Mouse (Mus musculus): ENCODE results near the gene Nnat.

Nnat gene

DNA sequence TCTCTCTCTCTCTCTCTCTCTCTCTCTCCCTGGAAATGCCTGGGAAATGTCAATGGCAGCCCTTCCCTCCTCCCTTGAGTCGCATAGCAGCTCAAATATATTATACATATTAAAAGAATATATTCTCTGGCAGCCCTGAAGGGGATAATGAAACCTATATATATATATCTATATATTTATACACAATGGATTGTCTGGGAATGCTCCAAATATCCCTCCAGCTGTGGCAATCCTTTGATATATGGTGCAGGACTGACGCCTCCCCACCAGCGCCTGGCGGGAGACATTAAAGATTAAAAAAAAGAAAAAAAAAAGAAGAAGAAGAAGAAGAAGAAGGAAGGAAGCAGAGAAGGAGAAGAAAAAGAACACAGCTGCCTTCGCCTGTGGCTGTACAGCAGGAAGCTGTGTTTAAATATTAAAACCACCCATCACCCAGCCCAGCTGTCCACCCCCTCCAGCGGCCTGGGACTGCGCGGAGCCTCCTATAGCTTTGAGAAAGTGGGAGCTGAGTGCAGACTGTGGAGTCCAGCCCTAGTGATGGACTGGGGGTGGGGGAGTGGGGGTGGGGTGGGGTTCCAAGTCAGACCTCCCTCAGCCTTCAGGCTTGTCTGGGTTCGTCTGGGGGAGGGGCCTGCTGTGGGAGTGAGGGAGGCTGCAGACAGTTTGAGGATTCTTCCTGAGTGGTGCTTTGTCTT is 47.8 kb downstream of the Nnat start:
- DNase-seq, result no peak

DNA sequence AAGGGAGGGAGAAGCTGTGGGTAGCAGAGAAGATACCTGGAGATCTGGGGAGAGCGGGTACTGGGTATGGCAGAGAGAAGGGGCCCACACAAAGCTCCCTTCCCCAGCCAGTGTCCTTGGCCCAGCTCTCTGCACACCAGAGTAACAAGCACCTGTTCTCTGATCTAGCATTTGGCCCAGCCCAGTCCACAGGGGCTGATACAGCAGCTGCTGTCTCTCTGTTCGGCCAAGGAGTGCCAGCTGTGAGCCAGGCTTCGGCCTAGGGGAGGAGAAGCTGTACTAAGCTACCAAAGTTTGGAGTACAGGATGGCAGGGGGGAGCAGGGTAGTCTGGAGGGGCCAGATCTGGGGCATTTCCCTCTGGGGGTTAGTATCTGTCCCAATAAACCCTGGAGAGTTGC is 51.9 kb downstream of the Nnat start:
- no peak for DNase-seq

All from lung, postnatal 36 days (tissue).